Mouse (Mus musculus): ENCODE data around the gene Atp1b4. TPM values are rescaled to one million over a fixed set of nuclear protein-coding genes. Genes with fewer than 3 reads are reported as not detected.

The Atp1b4 gene
- polyA plus RNA-seq (2015; fragmentation: Nextera tagmentation; extraction: Ambion mirVana): 0.06 TPM in 1 of 2 replicates, not detected in the other

GRCm38 (mm10) chrX:38315884-38316283 lies at the start of gene Atp1b4:
TSS of gene Atp1b4 (plus strand) at chrX:38316184.

Other genes with a start within 250 kb of the Atp1b4 start
- gene Rhox10, start 249.7 kb upstream of the Atp1b4 start, polyA plus RNA-seq (2015; fragmentation: Nextera tagmentation; extraction: Ambion mirVana): not detected in 2 replicates
- gene Rhox11, start 231.0 kb upstream of the Atp1b4 start, polyA plus RNA-seq (2015; fragmentation: Nextera tagmentation; extraction: Ambion mirVana): not detected in 2 replicates
- not detected in 2 replicates for gene Rhox12, start 205.3 kb upstream of the Atp1b4 start, polyA plus RNA-seq (2015; fragmentation: Nextera tagmentation; extraction: Ambion mirVana)
- not detected in 2 replicates for gene Rhox13, start 195.0 kb upstream of the Atp1b4 start, polyA plus RNA-seq (2015; fragmentation: Nextera tagmentation; extraction: Ambion mirVana)
- 1.4 TPM in 2 replicates for gene Zbtb33, start 126.4 kb upstream of the Atp1b4 start, polyA plus RNA-seq (2015; fragmentation: Nextera tagmentation; extraction: Ambion mirVana)
- gene Tmem255a, start 63.7 kb upstream of the Atp1b4 start, polyA plus RNA-seq (2015; fragmentation: Nextera tagmentation; extraction: Ambion mirVana): 13.2 and 13.5 TPM in 2 replicates
- gene Lamp2, start 140.3 kb downstream of the Atp1b4 start, polyA plus RNA-seq (2015; fragmentation: Nextera tagmentation; extraction: Ambion mirVana): 141 and 143 TPM in 2 replicates